Mouse (Mus musculus): Measurements from ENCODE around the gene Zdhhc7.

GRCm38 (mm10) chr8:120071684-120072083 is 29.6 kb downstream of the Zdhhc7 start:
- TF ChIP-seq CTCF (IDR thresholded peaks at IDR 0.05; ENCODE audit: low read depth): peak; percentile 95
- no peak for TF ChIP-seq EP300 (optimal IDR thresholded peaks at IDR 0.05)
